Mouse (Mus musculus): ENCODE results near the gene Wfdc15a. TPM values are rescaled to one million over a fixed set of nuclear protein-coding genes. Genes with fewer than 3 reads are reported as not detected.

Gene Wfdc15a
- polyA plus RNA-seq, 1 experiment from 2014 or later, result not detected

DNA sequence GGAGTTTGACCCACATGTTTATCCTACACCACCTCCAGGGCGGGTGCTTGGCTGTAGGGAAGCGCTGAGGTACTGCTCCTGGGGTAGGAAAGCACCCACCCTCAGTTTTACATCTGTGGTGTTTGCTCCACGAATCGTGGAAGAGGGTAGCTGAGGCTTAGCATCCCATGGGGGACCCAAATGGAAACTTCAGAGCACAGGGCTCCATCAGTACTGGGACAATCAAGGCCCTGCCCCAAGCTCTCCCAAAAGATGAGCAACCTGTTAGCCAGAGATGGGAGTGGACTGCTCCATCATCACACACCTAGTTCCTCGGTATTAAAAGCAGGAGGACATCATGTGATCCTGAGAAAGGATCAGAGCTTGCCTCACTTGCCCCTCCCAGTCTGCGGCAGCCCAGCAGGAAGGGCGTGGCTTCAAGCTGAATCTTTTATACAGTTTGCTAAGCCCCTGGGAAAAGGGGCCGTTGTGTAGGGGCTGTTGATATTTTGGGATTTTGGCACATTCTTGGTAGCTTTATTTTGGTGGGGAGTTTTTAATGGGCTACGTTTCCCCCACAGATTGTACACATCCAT is 15.7 kb downstream of the Wfdc15a start:
- no peak overlapping the region for H3K9ac ChIP-seq (replicated peaks; ENCODE audit: low read length)
- no peak overlapping the region for H3K4me2 ChIP-seq (ENCODE audit: low read depth, low read length)
- 44% methylated on average over 9 of the region's 9 CpGs for WGBS
- no peaks in the 10 kb centered on the region for H3K27me3 ChIP-seq (ENCODE audit: control insufficient read depth, insufficient read depth, low read length)
- H3K27ac ChIP-seq (replicated peaks; ENCODE audit: low read depth, low read length), result no peak overlapping the region
- no peaks in the 10 kb centered on the region for H3K9me3 ChIP-seq (replicated peaks; ENCODE audit: control insufficient read depth, low read length)
- ATAC-seq (replicated peaks; ENCODE audit: insufficient number of reproducible peaks, low FRiP score, low TSS enrichment, low read depth), result no peak
- H3K4me3 ChIP-seq (ENCODE audit: low read depth, low read length), result no peak overlapping the region
- no peaks in the 10 kb centered on the region for H3K36me3 ChIP-seq (replicated peaks; ENCODE audit: control insufficient read depth, insufficient read depth, low read depth, low read length)
- DNase-seq (ENCODE audit: low spot score), result peak; percentile 9
- H3K4me1 ChIP-seq (ENCODE audit: control insufficient read depth, insufficient read depth, low read length), result no peaks in the 10 kb centered on the region

DNA sequence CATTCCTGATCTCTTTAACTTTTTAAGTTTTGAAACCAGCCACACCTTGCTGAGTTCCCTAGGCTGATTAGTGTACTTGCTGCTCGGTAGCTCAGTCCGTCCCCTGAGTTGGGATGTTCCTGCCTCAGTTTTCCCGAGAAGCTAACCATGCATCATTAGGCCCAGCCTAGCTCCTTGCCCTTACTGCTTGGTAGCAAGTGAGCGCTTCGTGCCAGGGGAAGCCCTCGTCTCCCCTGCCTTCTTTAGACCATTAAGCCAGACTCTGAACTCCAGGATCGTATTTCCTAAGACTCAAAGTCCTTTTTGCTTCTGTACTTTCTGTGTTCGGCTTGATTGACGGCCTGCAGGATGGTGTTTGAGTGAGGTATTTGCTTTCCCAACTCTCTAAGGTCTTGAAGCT is 16.6 kb downstream of the Wfdc15a start:
- 60% methylated on average over 9 of the region's 9 CpGs for WGBS
- Histone ChIP-seq H3K36me3 (replicated peaks; ENCODE audit: control insufficient read depth, insufficient read depth, low read depth, low read length) (no peaks in the 10 kb centered on the region), H3K4me3 (ENCODE audit: low read depth, low read length) (no peak overlapping the region), H3K9ac (replicated peaks; ENCODE audit: low read length) (no peak overlapping the region), H3K27ac (replicated peaks; ENCODE audit: low read depth, low read length) (no peak overlapping the region), H3K4me1 (ENCODE audit: control insufficient read depth, insufficient read depth, low read length) (no peaks in the 10 kb centered on the region), H3K9me3 (replicated peaks; ENCODE audit: control insufficient read depth, low read length) (no peaks in the 10 kb centered on the region), H3K4me2 (ENCODE audit: low read depth, low read length) (no peak overlapping the region), H3K27me3 (ENCODE audit: control insufficient read depth, insufficient read depth, low read length) (no peaks in the 10 kb centered on the region)
- ATAC-seq (replicated peaks; ENCODE audit: insufficient number of reproducible peaks, low FRiP score, low TSS enrichment, low read depth) (no peak), DNase-seq (ENCODE audit: low spot score) (no peak)

DNA sequence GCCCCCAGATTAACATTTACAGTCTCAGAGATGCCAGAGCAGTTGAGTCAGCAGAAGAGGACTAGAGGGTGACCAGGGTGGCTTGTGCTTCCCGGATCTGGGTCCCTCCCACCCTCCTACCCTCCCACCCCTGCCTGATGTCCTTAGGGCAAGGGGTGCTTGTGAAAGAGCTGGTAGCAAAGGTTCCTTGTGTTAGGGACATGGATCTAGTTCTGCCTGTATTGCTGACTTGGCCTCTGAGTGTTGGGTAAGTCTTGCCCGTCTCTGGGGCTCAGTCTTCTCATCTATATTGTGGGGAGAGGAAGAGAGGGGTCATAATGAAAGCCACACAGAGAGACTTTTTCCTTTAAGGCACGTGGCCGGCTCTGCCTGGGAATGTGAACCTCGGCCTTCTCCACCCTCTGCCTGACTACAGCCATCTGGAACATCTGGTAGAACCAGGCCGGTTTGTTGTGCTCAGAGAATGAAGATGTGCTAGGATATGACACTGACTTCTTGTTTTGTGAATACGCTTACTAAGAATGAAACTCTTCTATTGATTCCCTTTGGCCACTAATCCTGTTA is 17.2 kb downstream of the Wfdc15a start, which contains the start of gene Wfdc5:
Wfdc5 (minus strand) TSS at position 51 of the 564 bp plus-strand sequence.
- 70% methylated on average over 7 of the region's 7 CpGs for WGBS
- DNase-seq (ENCODE audit: low spot score), result no peak
- Histone ChIP-seq H3K4me2 (ENCODE audit: low read depth, low read length) (no peak within 1 kb of the TSS), H3K4me1 (ENCODE audit: control insufficient read depth, insufficient read depth, low read length) (no peaks in the 10 kb centered on the region), H3K27ac (replicated peaks; ENCODE audit: low read depth, low read length) (no peak within 1 kb of the TSS), H3K4me3 (ENCODE audit: low read depth, low read length) (no peak within 1 kb of the TSS), H3K9ac (replicated peaks; ENCODE audit: low read length) (no peak within 1 kb of the TSS), H3K27me3 (ENCODE audit: control insufficient read depth, insufficient read depth, low read length) (no peaks in the 10 kb centered on the region), H3K36me3 (replicated peaks; ENCODE audit: control insufficient read depth, insufficient read depth, low read depth, low read length) (no peaks in the 10 kb centered on the region), H3K9me3 (replicated peaks; ENCODE audit: control insufficient read depth, low read length) (no peaks in the 10 kb centered on the region)
- no peak for ATAC-seq (replicated peaks; ENCODE audit: insufficient number of reproducible peaks, low FRiP score, low TSS enrichment, low read depth)

DNA sequence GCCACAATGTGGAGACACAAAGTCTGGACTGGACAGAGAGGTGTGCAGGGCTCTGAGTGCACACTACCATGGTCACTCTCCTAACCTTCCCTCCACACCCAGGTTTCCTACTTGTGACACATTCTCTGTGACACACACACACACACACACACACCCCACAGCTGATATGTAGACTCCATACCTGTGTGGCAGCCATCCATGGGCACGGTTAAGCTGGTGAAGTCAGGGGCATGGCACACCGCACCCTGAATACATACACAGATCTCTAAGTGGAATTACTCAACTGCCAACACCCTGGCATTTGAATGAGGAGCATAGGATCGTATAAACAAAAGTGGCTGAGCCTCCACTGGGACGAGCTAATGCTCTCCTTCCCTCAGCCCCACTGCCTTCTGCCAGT is 19.2 kb downstream of the Wfdc15a start:
- Histone ChIP-seq H3K4me3 (ENCODE audit: low read depth, low read length) (no peak overlapping the region), H3K4me2 (ENCODE audit: low read depth, low read length) (no peak overlapping the region), H3K9me3 (replicated peaks; ENCODE audit: control insufficient read depth, low read length) (no peaks in the 10 kb centered on the region), H3K4me1 (ENCODE audit: control insufficient read depth, insufficient read depth, low read length) (no peaks in the 10 kb centered on the region), H3K27ac (replicated peaks; ENCODE audit: low read depth, low read length) (no peak overlapping the region), H3K9ac (replicated peaks; ENCODE audit: low read length) (no peak overlapping the region), H3K27me3 (ENCODE audit: control insufficient read depth, insufficient read depth, low read length) (no peaks in the 10 kb centered on the region), H3K36me3 (replicated peaks; ENCODE audit: control insufficient read depth, insufficient read depth, low read depth, low read length) (no peaks in the 10 kb centered on the region)
- no peak for ATAC-seq (replicated peaks; ENCODE audit: insufficient number of reproducible peaks, low FRiP score, low TSS enrichment, low read depth)
- DNase-seq (ENCODE audit: low spot score), result no peak
- 87% methylated on average over 4 of the region's 4 CpGs for WGBS

DNA sequence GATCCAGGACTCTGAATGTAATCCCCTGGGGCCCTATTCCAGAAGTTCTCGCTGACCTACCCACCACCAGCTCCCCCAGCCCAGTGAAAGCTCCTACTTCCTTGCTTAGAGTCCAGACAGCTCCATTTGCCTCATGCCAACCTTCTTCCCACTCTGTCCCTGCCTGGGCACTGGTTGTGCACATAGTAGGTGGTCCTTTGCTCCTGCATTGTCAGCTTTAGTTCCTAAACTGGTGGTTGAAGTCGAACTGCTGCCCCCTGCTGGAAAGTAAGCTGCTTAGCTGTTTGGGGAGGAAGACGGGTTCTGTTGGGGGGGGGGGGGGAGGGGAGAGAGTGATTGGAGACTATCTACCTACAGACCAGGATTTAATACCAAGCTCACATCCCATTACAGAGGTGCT is 19.8 kb downstream of the Wfdc15a start:
- DNase-seq (ENCODE audit: low spot score) (peak; percentile 17), ATAC-seq (replicated peaks; ENCODE audit: insufficient number of reproducible peaks, low FRiP score, low TSS enrichment, low read depth) (no peak)
- WGBS, result 29% methylated on average over 3 of the region's 3 CpGs
- no peak overlapping the region for H3K27ac ChIP-seq (replicated peaks; ENCODE audit: low read depth, low read length)
- no peak overlapping the region for H3K4me3 ChIP-seq (ENCODE audit: low read depth, low read length)
- no peaks in the 10 kb centered on the region for H3K36me3 ChIP-seq (replicated peaks; ENCODE audit: control insufficient read depth, insufficient read depth, low read depth, low read length)
- no peaks in the 10 kb centered on the region for H3K4me1 ChIP-seq (ENCODE audit: control insufficient read depth, insufficient read depth, low read length)
- no peak overlapping the region for H3K4me2 ChIP-seq (ENCODE audit: low read depth, low read length)
- H3K27me3 ChIP-seq (ENCODE audit: control insufficient read depth, insufficient read depth, low read length), result no peaks in the 10 kb centered on the region
- H3K9me3 ChIP-seq (replicated peaks; ENCODE audit: control insufficient read depth, low read length), result no peaks in the 10 kb centered on the region
- H3K9ac ChIP-seq (replicated peaks; ENCODE audit: low read length), result no peak overlapping the region

DNA sequence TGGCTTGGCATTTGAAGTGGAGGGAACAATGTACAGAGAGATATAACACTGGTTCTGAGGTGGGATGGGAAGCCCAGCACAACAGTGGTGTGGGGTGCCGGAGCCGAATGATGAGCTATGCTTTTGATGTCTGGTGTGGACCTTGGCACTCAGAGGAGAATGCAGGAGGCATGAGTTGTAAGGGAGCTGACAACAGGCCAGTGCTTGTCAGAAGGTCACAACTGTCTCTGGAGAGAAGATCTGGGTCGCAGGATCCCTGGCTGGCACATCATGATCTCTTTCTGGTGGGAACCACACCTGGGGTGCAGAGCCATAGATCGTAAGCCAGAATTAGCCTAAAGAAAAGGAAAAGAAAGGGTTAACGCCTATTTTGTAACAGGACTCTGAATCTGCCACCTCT is 22.1 kb downstream of the Wfdc15a start:
- no peak for DNase-seq (ENCODE audit: low spot score)
- H3K36me3 ChIP-seq (replicated peaks; ENCODE audit: control insufficient read depth, insufficient read depth, low read depth, low read length), result no peaks in the 10 kb centered on the region
- no peak overlapping the region for H3K4me3 ChIP-seq (ENCODE audit: low read depth, low read length)
- H3K9ac ChIP-seq (replicated peaks; ENCODE audit: low read length), result no peak overlapping the region
- no peaks in the 10 kb centered on the region for H3K27me3 ChIP-seq (ENCODE audit: control insufficient read depth, insufficient read depth, low read length)
- H3K9me3 ChIP-seq (replicated peaks; ENCODE audit: control insufficient read depth, low read length), result no peaks in the 10 kb centered on the region
- H3K4me1 ChIP-seq (ENCODE audit: control insufficient read depth, insufficient read depth, low read length), result no peaks in the 10 kb centered on the region
- no peak for ATAC-seq (replicated peaks; ENCODE audit: insufficient number of reproducible peaks, low FRiP score, low TSS enrichment, low read depth)
- no peak overlapping the region for H3K4me2 ChIP-seq (ENCODE audit: low read depth, low read length)
- 75% methylated on average over 5 of the region's 5 CpGs for WGBS
- no peak overlapping the region for H3K27ac ChIP-seq (replicated peaks; ENCODE audit: low read depth, low read length)

DNA sequence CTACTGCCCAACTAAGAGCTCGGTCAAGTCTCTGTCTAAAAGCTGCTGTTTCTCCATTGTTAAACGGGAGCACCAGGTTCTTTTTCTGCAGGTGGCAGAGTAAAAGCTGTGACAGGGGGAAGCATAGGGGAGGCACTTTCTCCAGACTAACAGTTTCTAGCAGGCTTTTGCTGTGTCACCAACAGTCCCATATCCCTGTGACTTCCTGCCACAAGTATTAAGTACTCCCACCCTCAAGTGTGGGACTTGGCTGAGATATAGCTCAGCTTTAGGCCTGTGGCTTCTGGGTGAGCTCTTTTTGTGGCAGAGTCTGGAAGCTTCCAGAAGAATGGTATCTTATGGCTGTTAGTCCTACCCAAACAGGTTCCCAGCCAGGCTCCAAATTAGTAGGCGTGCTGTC is 24.1 kb downstream of the Wfdc15a start:
- H3K27ac ChIP-seq (replicated peaks; ENCODE audit: low read depth, low read length), result no peak overlapping the region
- WGBS, result 90% methylated on average over 3 of the region's 3 CpGs

DNA sequence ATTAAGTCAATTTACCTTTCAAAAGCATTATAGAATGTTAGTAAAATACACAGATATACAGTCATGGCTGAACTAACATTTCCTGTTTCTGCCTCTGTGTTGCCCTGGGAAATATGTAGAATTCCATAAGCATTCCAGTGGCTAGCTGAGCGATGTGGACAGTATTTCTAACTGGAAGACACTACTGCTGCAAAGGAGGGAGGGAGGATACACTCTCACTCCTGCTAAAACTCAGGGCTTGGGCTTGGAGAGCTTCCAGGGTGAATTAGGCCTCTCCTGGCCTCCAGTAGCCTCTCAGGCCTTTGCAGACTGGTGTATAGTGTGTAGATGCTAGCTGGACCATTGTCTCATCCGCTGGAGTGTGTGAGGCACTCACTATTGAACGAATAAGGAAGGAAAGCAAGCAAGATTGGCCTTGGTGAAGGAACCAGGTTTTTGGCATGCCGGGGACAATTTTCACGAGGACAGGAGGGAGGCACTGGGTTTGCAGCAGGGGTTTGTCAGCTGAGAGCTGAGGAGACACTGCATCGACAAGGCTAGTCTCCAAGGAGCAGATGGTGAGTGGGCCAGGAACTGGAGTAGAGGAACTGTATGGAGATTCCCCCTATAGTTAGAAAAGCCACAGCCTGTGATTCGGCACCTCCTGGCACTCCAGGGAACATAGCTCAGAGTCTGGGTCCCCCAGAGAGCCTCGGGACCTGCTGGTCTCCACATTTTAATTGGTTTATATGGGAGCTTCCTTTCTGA is 25.1 kb downstream of the Wfdc15a start:
- 75% methylated on average over 8 of the region's 8 CpGs for WGBS
- Histone ChIP-seq H3K4me2 (ENCODE audit: low read depth, low read length) (no peak overlapping the region), H3K27ac (replicated peaks; ENCODE audit: low read depth, low read length) (no peak overlapping the region), H3K9ac (replicated peaks; ENCODE audit: low read length) (no peak overlapping the region), H3K9me3 (replicated peaks; ENCODE audit: control insufficient read depth, low read length) (no peaks in the 10 kb centered on the region), H3K36me3 (replicated peaks; ENCODE audit: control insufficient read depth, insufficient read depth, low read depth, low read length) (no peaks in the 10 kb centered on the region), H3K27me3 (ENCODE audit: control insufficient read depth, insufficient read depth, low read length) (peaks cover 22% of the 10 kb centered on the region), H3K4me3 (ENCODE audit: low read depth, low read length) (no peak overlapping the region), H3K4me1 (ENCODE audit: control insufficient read depth, insufficient read depth, low read length) (peaks cover 6% of the 10 kb centered on the region)
- ATAC-seq (replicated peaks; ENCODE audit: insufficient number of reproducible peaks, low FRiP score, low TSS enrichment, low read depth) (no peak), DNase-seq (ENCODE audit: low spot score) (no peak)

More for the DNA sequence above, 24.1 kb downstream of the Wfdc15a start:
- H3K4me3 ChIP-seq (ENCODE audit: low read depth, low read length), result no peak overlapping the region
- peaks cover 5% of the 10 kb centered on the region for H3K4me1 ChIP-seq (ENCODE audit: control insufficient read depth, insufficient read depth, low read length)
- peaks cover 12% of the 10 kb centered on the region for H3K27me3 ChIP-seq (ENCODE audit: control insufficient read depth, insufficient read depth, low read length)
- no peak for DNase-seq (ENCODE audit: low spot score)
- no peak for ATAC-seq (replicated peaks; ENCODE audit: insufficient number of reproducible peaks, low FRiP score, low TSS enrichment, low read depth)
- no peak overlapping the region for H3K4me2 ChIP-seq (ENCODE audit: low read depth, low read length)
- no peak overlapping the region for H3K9ac ChIP-seq (replicated peaks; ENCODE audit: low read length)
- H3K9me3 ChIP-seq (replicated peaks; ENCODE audit: control insufficient read depth, low read length), result no peaks in the 10 kb centered on the region
- H3K36me3 ChIP-seq (replicated peaks; ENCODE audit: control insufficient read depth, insufficient read depth, low read depth, low read length), result no peaks in the 10 kb centered on the region
